Mouse (Mus musculus): ENCODE measurements around the gene Tctex1d2. TPM values are rescaled to one million over a fixed set of nuclear protein-coding genes. Genes with fewer than 3 reads are reported as not detected.
"Not testable (repeated sequence)": the region's sequence is repeated elsewhere in the genome, so short reads cannot be mapped to it uniquely, and the experiment has no call there.

Tctex1d2 gene
- total RNA-seq, 2 experiments from 2014 or later, result 15.5 to 17.1 TPM

GRCm38 (mm10) chr16:32430474-32431046, 11.1 kb downstream of the Tctex1d2 start, which contains the start of gene Pcyt1a:
TSS of gene Pcyt1a (plus strand) at chr16:32430921.
- peak; percentile 80 to 91 for DNase-seq (ENCODE audit: low spot score in 2 of 2)

DNA sequence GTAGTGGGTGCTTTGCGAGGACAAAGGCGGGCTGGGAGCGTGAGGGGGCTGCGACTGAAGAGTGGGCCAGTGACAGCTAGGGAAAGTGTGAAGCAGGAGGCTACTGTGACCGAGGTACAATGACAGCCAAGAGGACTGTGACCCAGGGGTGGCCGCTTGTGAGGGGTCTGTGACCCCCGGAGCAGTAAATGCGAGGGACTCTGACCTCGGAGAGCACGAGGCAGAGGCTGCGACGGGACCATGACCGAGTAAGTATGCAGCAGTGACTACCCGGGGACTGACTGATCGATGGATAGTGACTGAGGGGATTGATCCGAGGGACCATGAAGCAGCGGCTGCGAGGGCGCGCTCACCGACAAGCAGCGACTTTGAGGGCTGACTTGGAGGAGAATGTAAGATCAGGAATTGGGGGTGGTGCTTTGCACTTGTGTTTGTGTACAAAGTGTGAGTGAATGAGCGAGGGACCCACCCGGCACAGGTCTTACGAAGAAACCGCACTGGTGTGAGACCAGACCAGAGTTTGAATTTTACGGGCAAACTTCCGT, 11.6 kb downstream of the Tctex1d2 start:
- DNase-seq (ENCODE audit: low spot score in 2 of 2), result peak in 1 of 2 experiments; percentile 22

GRCm38 (mm10) chr16:32431926-32432325, 12.4 kb downstream of the Tctex1d2 start:
- no peak for DNase-seq (ENCODE audit: low spot score in 2 of 2)

DNA sequence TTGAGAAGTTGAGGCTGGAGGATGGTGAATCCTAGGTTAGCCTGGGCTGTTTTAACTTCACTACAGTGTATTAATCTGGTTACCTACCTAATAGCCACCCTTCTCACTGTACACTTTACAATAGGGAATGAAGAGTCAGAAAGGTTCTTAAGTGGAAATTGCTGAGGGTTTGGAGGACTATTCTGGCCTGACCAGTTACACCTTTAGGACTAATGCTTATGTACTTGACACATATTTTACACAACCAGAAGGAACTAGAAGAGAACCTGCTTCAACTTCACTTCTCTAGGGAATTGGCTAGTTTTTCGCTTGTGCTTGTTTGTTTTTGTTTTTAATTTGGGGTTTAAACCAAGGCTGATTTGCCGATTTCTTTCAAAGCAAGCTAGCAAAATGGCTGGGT, 13.6 kb downstream of the Tctex1d2 start:
- no peak for DNase-seq (ENCODE audit: low spot score in 2 of 2)

- DNase-seq (ENCODE audit: low spot score in 2 of 2), result no peak
Measured at GRCm38 (mm10) chr16:32434066-32434465, 14.6 kb downstream of the Tctex1d2 start.

- DNase-seq (ENCODE audit: low spot score in 2 of 2), result no peak
Measured at GRCm38 (mm10) chr16:32434691-32435090, 15.2 kb downstream of the Tctex1d2 start.

DNA sequence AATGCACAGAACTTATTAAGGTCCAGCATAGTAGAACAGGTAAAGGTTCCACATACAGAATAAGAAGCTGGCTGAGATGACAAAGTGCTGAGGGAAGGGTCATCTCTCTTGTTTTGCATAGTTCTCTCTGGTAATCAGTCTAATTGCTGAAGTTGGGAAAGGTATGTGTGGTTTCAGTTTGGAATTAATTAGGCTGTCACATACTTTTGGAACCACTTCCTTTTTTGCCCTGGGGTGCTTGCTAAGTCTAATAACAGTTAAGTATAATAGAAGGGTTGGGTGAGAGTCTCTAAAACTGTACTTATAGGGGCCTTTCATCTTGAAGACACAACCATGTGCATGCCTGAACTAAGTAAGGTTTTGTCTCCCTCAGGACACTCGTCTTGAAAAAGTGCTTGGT, 17.2 kb downstream of the Tctex1d2 start:
- no peak for DNase-seq (ENCODE audit: low spot score in 2 of 2)

- no peak for DNase-seq (ENCODE audit: low spot score in 2 of 2)
Measured at GRCm38 (mm10) chr16:32437266-32437665, 17.8 kb downstream of the Tctex1d2 start.

- DNase-seq (ENCODE audit: low spot score in 2 of 2), result no peak
Measured at GRCm38 (mm10) chr16:32441432-32441831, 21.9 kb downstream of the Tctex1d2 start.

DNA sequence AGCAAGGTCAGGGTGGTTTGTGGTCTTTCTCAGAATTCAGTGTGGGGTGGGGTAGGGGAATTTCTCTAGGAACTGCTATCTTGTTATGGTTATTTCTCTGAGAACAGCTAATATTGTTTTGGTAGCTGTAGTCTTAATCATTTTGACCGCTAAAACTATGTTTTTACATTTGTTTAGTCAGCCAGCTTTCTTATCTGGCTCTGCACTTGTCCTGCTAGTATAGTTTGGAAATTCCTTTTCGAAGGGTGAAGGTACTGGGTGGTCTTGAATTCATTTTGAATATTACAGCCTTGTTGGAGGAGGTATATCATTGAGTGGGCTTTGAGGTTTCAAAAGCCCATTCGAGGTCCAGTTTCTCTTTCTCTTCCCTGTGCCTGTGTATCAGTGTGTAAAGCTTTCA, 25.1 kb downstream of the Tctex1d2 start:
- DNase-seq (ENCODE audit: low spot score in 2 of 2), result not testable (repeated sequence)

DNA sequence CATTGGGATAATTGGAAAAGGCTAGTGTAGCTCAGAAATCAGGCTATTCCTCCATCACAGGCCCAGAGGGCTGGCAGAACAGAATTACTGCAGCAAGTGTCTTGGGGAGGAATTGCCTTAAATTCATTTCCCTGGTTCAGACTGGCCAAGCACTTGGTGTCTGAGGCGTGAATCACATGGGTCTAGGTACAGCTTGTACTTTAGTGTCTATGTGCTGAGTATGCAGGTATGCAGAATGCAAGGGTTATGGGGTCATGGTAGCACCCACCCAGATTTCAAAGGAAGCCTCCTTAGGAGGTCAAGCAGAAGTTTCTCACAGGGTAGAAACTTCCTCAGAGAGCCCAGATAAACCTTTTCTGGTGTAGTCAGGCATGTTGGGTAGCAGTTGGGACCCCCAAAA, 26.1 kb downstream of the Tctex1d2 start:
- no peak for DNase-seq (ENCODE audit: low spot score in 2 of 2)

DNA sequence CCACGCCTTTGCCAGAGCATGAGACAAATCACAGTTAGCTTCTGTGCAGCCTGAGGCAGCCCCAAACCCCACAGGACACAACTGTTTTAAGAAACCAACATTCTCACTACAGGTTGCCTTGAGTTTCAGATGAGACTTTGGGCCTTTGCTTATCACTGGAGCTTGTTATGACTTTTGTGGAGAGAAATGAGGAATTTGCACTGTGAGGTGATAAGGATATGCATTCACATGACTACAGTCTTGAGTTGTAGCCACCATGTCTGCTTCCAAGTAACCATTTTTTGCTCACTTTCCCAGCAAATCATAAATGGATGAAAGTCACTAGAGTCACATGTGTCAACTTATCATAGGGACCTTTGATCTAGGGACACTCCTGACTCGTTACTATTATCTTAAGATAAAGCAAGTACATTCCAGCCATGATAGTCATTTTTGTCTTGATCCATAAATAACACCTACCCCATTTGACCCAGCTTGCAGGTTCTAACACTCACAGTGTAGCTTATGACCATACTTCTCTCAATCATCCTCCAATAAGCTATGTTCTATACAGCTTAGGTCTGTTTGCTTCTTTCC, 27.1 kb downstream of the Tctex1d2 start:
- no peak for DNase-seq (ENCODE audit: low spot score in 2 of 2)

DNA sequence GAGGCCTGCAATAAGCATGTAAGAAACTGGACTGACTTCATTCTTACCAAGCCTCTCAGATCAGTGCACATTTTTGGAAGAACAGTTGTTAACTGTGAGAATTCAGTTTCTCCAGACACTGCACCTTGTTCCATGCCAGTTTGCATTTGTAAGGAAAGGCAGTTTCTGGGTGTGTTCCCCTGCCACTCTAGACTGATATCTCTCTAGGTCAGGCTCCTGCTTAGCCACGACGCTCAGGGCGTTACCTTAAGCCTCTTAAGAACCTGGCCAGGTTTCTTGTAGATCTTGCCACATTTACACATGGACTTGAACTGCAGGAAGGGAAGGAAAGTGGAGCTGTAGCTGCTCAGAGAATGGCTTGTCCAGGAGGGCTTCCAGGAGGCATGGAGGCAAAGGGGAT, 30.2 kb downstream of the Tctex1d2 start:
- no peak for DNase-seq (ENCODE audit: low spot score in 2 of 2)

GRCm38 (mm10) chr16:32450133-32450532, 30.6 kb downstream of the Tctex1d2 start:
- no peak for DNase-seq (ENCODE audit: low spot score in 2 of 2)

- DNase-seq (ENCODE audit: low spot score in 2 of 2), result no peak
Measured at GRCm38 (mm10) chr16:32453102-32453501, 33.6 kb downstream of the Tctex1d2 start.

DNA sequence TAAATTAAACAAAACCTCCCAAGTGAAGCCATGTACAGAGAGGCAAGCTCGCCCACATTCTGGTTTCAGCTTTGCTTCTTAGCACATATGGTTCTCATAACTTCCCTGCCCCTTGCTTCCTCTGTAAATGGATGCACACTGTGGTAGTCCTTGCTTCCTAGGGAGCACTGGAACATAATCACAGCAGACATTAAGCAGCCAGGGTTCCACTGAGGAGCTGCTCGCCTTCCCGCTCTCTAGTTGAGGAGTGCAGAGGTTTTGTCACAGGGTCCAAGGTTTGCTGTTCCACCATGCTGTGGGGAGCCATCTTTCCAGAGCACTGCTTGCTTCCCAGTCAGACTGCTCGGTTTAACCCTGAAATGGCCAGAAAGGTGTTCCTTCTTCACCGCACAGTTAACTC, 35.1 kb downstream of the Tctex1d2 start:
- no peak for DNase-seq (ENCODE audit: low spot score in 2 of 2)

DNA sequence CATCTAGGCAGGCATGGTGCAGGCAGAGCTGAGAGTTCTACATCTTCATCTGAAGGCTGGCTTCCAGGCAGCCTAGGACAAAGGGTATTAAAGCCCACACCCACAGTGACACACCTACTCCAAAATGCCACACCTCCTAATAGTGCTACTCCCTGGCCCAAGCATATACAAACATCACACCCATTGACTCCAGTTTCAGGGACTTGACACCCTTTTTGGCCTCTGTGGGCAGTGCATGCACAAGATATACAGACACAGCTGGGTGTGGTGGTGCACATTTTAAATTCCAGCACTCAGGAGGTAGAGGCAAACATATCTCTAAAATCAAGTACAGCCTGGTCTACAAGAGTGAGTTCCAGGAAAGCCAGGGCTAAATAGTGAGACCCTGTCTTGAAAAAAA, 36.6 kb downstream of the Tctex1d2 start:
- no peak for DNase-seq (ENCODE audit: low spot score in 2 of 2)

GRCm38 (mm10) chr16:32456761-32457160, 37.3 kb downstream of the Tctex1d2 start:
- no peak for DNase-seq (ENCODE audit: low spot score in 2 of 2)

DNA sequence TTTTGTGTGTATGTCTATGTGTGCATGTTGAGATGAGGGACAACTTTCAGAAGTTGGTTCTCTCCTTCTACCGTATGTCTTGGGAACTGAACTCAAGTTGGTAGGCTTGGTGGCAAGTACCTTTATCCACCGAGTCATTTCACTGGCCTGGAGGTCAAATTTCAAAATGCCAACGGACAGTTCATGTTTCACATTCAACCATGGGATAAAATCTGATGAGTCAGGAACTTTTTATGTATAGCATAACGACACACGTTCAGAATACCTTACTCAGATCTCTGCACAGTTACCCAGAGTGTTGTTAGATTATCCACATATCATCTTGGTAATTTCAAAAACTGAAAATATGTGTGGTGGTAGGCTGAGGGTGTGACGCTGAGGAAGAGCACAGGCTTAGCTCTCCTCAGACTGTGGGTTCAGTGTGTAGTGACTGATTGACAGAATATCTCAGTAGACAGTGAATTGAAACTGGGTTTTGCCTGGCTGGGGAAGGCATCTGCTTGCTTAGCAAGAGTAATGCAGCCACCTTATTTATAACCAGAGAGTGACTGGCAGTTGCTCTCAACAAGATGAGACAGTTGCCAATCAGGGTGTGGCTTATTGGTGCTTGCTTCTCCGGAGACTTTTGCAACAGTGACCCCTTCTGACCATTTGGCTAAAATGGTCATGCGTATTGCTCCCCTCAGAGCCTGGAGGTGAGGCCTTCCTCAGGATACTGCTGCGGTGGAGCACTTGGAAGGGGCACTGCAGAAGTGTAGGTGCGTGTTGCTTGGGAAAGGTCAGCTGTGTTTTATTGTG, 38.3 kb downstream of the Tctex1d2 start:
- DNase-seq (ENCODE audit: low spot score in 2 of 2), result peak in 1 of 2 experiments; percentile 24

DNA sequence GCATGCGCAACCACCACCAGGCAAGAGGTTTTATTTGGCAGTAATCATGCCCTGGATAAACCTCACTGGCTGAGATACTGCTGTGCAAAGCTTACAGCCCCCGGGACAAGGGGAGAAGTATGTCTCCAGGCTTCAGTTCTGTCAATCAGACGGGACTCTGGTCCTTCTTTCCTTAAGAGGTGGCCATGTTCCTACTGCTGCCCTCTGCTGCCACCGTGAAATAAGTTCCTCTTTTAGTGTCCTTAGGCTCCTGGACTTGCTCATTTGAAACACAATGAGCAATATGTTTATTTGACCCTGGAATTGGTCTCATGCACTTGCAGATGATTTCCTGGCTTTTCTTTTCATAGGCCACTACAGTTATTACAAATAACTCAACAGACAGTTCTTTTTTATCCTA, 41.0 kb downstream of the Tctex1d2 start:
- DNase-seq (ENCODE audit: low spot score in 2 of 2), result no peak

DNA sequence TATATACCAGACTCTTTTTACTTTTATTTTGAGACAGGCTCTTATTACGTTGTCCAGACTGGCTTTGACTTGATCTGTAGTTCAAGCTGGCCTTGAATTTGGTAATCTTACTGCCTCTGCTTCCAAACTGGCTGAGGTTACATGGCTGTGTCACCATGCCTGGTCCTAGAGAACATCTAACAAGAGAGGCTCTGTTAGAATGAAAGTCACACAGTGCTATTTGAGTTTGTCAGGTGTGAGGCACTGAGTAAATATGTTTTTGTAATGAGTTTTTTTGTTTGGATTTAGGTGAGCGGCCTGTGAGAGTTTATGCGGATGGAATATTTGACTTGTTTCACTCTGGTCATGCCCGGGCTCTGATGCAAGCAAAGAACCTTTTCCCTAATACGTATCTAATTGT, 42.2 kb downstream of the Tctex1d2 start:
- DNase-seq (ENCODE audit: low spot score in 2 of 2), result no peak

- no peak for DNase-seq (ENCODE audit: low spot score in 2 of 2)
Measured at GRCm38 (mm10) chr16:32462950-32463349, 43.4 kb downstream of the Tctex1d2 start.
